Mouse (Mus musculus): ENCODE data around the gene Dusp10. TPM values are rescaled to one million over a fixed set of nuclear protein-coding genes. Genes with fewer than 3 reads are reported as not detected.

Gene Dusp10
- polyA plus RNA-seq, 1 experiment from 2014 or later = 6.7 TPM

DNA sequence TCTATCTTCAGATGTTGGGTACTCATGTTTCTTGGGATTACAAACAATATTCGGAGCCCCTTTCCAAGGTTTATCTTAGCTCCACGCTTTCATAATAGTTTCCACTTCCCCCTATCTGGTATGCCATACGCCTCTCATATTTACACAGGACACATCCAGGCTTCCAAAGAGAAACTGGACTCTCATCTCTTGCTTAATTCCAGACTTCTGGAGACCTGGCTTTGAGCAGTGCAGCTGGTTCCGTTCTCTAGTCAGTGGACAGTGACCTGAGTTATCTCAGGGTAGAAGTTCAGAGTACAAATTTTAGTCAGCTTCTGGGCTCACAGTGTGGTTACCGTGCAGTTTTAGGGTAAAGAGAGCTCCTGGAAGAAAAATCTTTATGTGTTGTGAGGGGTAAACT is 87.3 kb downstream of the Dusp10 start:
- H3K27ac ChIP-seq = no peak overlapping the region
- no peaks in the 10 kb centered on the region for H3K27me3 ChIP-seq (ENCODE audit: insufficient read depth, poor library complexity, severe bottlenecking)
- no peak for DNase-seq (ENCODE audit: low spot score)
- H3K36me3 ChIP-seq = no peaks in the 10 kb centered on the region
- H3K9me3 ChIP-seq = no peaks in the 10 kb centered on the region
- 90% methylated on average over 5 of the region's 5 CpGs for WGBS
- H3K4me1 ChIP-seq (replicated peaks) = no peaks in the 10 kb centered on the region
- no peak overlapping the region for H3K4me3 ChIP-seq

GRCm38 (mm10) chr1:184100927-184101749 is 88.0 kb downstream of the Dusp10 start:
- DNase-seq (ENCODE audit: low spot score) = no peak
- no peaks in the 10 kb centered on the region for H3K9me3 ChIP-seq
- H3K4me1 ChIP-seq (replicated peaks) = no peaks in the 10 kb centered on the region
- no peak overlapping the region for H3K4me3 ChIP-seq
- H3K27me3 ChIP-seq (ENCODE audit: insufficient read depth, poor library complexity, severe bottlenecking) = no peaks in the 10 kb centered on the region
- H3K27ac ChIP-seq = no peak overlapping the region
- H3K36me3 ChIP-seq = no peaks in the 10 kb centered on the region
- WGBS = 91% methylated on average over 9 of the region's 9 CpGs

DNA sequence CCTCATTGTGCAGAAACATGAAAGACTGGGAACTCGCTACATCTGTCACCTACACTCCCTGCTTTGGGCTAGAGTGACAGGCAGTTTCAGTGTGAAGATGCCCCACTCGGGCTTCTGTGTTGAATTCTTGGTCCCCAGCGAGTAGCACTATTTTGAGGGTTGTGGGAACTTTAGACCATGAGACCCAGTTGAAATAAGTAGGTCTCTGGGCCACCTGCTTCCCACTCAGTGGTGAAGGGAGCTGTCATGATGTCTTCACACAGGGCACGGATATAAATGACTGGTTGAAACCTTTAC is 88.6 kb downstream of the Dusp10 start:
- H3K27ac ChIP-seq = no peak overlapping the region
- H3K27me3 ChIP-seq (ENCODE audit: insufficient read depth, poor library complexity, severe bottlenecking) = no peaks in the 10 kb centered on the region
- H3K9me3 ChIP-seq = no peaks in the 10 kb centered on the region
- DNase-seq (ENCODE audit: low spot score) = no peak
- H3K36me3 ChIP-seq = no peaks in the 10 kb centered on the region
- no peak overlapping the region for H3K4me3 ChIP-seq
- WGBS = 82% methylated on average over 4 of the region's 4 CpGs
- H3K4me1 ChIP-seq (replicated peaks) = no peaks in the 10 kb centered on the region

- 75% methylated on average over 2 of the region's 2 CpGs for WGBS
- no peak for DNase-seq (ENCODE audit: low spot score)
- Histone ChIP-seq H3K27me3 (ENCODE audit: insufficient read depth, poor library complexity, severe bottlenecking) (no peaks in the 10 kb centered on the region), H3K4me3 (no peak overlapping the region), H3K9me3 (no peaks in the 10 kb centered on the region), H3K36me3 (no peaks in the 10 kb centered on the region), H3K27ac (no peak overlapping the region), H3K4me1 (replicated peaks) (no peaks in the 10 kb centered on the region)
Measured at GRCm38 (mm10) chr1:184106832-184107231, 93.7 kb downstream of the Dusp10 start.

DNA sequence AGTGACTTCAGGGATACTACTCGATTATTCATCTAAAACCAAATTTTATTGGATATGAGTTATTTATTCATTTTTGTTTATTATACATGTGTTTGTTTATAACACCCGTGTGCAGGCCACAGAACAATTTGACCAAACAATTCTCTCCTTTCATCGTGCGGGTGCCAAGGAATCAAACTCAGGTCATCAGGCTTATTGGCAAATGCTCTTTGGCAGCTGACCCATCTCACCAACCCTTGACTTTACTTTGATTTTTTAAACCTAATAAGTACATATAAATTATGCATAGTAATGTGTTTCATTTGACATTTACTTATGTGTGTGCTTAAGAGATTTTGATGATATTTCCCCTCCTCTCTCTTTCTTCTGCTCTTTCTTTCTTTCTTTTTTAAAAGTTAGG is 94.3 kb downstream of the Dusp10 start:
- Histone ChIP-seq H3K9me3 (no peaks in the 10 kb centered on the region), H3K4me3 (no peak overlapping the region), H3K4me1 (replicated peaks) (no peaks in the 10 kb centered on the region), H3K27ac (no peak overlapping the region), H3K36me3 (no peaks in the 10 kb centered on the region), H3K27me3 (ENCODE audit: insufficient read depth, poor library complexity, severe bottlenecking) (no peaks in the 10 kb centered on the region)
- no peak for DNase-seq (ENCODE audit: low spot score)
- 87% methylated on average over 4 of the region's 4 CpGs for whole genome bisulfite sequencing

DNA sequence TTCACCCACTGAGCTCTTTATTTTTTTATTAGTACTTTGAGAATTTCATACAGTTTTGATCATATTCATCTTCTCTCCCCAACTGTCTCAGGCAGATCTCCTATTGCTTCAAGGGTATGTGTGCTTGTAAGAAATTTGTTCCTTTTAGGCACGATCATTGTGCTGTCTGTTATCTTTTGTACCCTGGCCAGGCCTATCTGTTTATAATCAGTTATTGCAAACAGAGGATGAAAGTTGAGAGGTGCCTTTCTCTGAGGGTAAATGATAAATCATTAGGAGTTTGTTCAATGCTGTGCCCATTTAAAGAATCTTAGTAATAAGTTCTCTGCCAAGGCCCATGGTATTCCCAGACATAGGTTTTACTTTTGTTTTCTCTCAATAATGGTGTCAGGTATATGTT is 95.2 kb downstream of the Dusp10 start:
- no peaks in the 10 kb centered on the region for H3K27me3 ChIP-seq (ENCODE audit: insufficient read depth, poor library complexity, severe bottlenecking)
- no peak overlapping the region for H3K27ac ChIP-seq
- no peaks in the 10 kb centered on the region for H3K36me3 ChIP-seq
- H3K4me3 ChIP-seq = no peak overlapping the region
- WGBS = 95% methylated on average over 1 of the region's 1 CpGs
- no peak for DNase-seq (ENCODE audit: low spot score)
- no peaks in the 10 kb centered on the region for H3K9me3 ChIP-seq
- H3K4me1 ChIP-seq (replicated peaks) = no peaks in the 10 kb centered on the region

GRCm38 (mm10) chr1:184117586-184117985 is 104.5 kb downstream of the Dusp10 start:
- Histone ChIP-seq H3K4me3 (no peak overlapping the region), H3K36me3 (no peaks in the 10 kb centered on the region), H3K27me3 (ENCODE audit: insufficient read depth, poor library complexity, severe bottlenecking) (no peaks in the 10 kb centered on the region), H3K9me3 (no peaks in the 10 kb centered on the region), H3K4me1 (replicated peaks) (no peaks in the 10 kb centered on the region), H3K27ac (no peak overlapping the region)
- WGBS = 83% methylated on average over 7 of the region's 7 CpGs
- DNase-seq (ENCODE audit: low spot score) = no peak

GRCm38 (mm10) chr1:184117991-184118390 is 104.9 kb downstream of the Dusp10 start:
- Histone ChIP-seq H3K27ac (no peak overlapping the region), H3K27me3 (ENCODE audit: insufficient read depth, poor library complexity, severe bottlenecking) (no peaks in the 10 kb centered on the region), H3K36me3 (no peaks in the 10 kb centered on the region), H3K4me3 (no peak overlapping the region), H3K9me3 (no peaks in the 10 kb centered on the region), H3K4me1 (replicated peaks) (no peaks in the 10 kb centered on the region)
- 84% methylated on average over 2 of the region's 2 CpGs for WGBS
- no peak for DNase-seq (ENCODE audit: low spot score)

GRCm38 (mm10) chr1:184118586-184118985 is 105.5 kb downstream of the Dusp10 start:
- DNase-seq (ENCODE audit: low spot score) = no peak
- no peaks in the 10 kb centered on the region for H3K4me1 ChIP-seq (replicated peaks)
- no peaks in the 10 kb centered on the region for H3K36me3 ChIP-seq
- no peak overlapping the region for H3K4me3 ChIP-seq
- H3K27me3 ChIP-seq (ENCODE audit: insufficient read depth, poor library complexity, severe bottlenecking) = no peaks in the 10 kb centered on the region
- H3K9me3 ChIP-seq = no peaks in the 10 kb centered on the region
- 88% methylated on average over 1 of the region's 1 CpGs for WGBS
- no peak overlapping the region for H3K27ac ChIP-seq

Other genes with a start within 250 kb of the Dusp10 start
- 1.6 TPM in 2 replicates for gene 1700056E22Rik, start 21.0 kb downstream of the Dusp10 start, polyA plus RNA-seq (2016; fragmentation: Nextera tagmentation; extraction: Ambion mirVana)